Mouse (Mus musculus) erythroblast, embryonic 14.5 days (primary cell): ENCODE results near the gene Pcsk7.

Source experiments
- GATA1 ChIP-seq: IDR thresholded peaks from 2 replicates; pipeline ENCODE4 v1.6.1; 2012; ENCODE audit warnings: low read length, inconsistent platforms, mixed read lengths
- TAL1 ChIP-seq: IDR thresholded peaks from 3 replicates; pipeline ENCODE4 v1.6.1; 2012; ENCODE audit warnings: low read length, inconsistent platforms, mixed read lengths

GRCm38 (mm10) chr9:45976884-45977283 lies 70.6 kb downstream of the Pcsk7 start:
- TF ChIP-seq TAL1 (no peak), GATA1 (no peak)
